Mouse (Mus musculus) inflammation-experienced regulatory T-cells, adult 6 months (primary cell): Measurements from ENCODE around the gene Asah2. TPM values are rescaled to one million over a fixed set of nuclear protein-coding genes. Genes with fewer than 3 reads are reported as not detected.
"Not testable (repeated sequence)": the region's sequence is repeated elsewhere in the genome, so short reads cannot be mapped to it uniquely, and the experiment has no call there.

ENCODE experiments used
- ATAC-seq: one replicate; pipeline ENCODE4 v1.8.0; 2017
- polyA plus RNA-seq, 3 experiments: library from polyadenylated mRNA; unstranded; fragments of 100-300 nt; shearing (Covaris generic); gene quantifications; one replicate each; pipeline ENCODE4 v1.2.1; 2017

Gene Asah2
- polyA plus RNA-seq, 3 experiments from 2014 or later, result 1.5 to 3.2 (median 1.5) TPM

GRCm38 (mm10) chr19:32102294-32102975 is 5.6 kb downstream of the Asah2 start:
- ATAC-seq, result no peak

- no peak for ATAC-seq
Observed at GRCm38 (mm10) chr19:32098582-32098981, 9.4 kb downstream of the Asah2 start.

GRCm38 (mm10) chr19:32092358-32092757 is 15.7 kb downstream of the Asah2 start:
- no peak for ATAC-seq

- ATAC-seq, result no peak
Observed at GRCm38 (mm10) chr19:32090804-32091203, 17.2 kb downstream of the Asah2 start.

GRCm38 (mm10) chr19:32088570-32088969 is 19.4 kb downstream of the Asah2 start:
- ATAC-seq, result no peak

GRCm38 (mm10) chr19:32087736-32088470 is 20.1 kb downstream of the Asah2 start:
- no peak for ATAC-seq

GRCm38 (mm10) chr19:32084813-32085212 is 23.2 kb downstream of the Asah2 start:
- ATAC-seq, result not testable (repeated sequence)

GRCm38 (mm10) chr19:32070340-32070739 is 37.7 kb downstream of the Asah2 start:
- ATAC-seq, result no peak

GRCm38 (mm10) chr19:32069598-32069997 is 38.4 kb downstream of the Asah2 start:
- ATAC-seq, result no peak

- ATAC-seq, result no peak
Observed at GRCm38 (mm10) chr19:32067669-32068068, 40.3 kb downstream of the Asah2 start.

GRCm38 (mm10) chr19:32061294-32061693 is 46.7 kb downstream of the Asah2 start:
- ATAC-seq, result no peak

- ATAC-seq, result no peak
Observed at GRCm38 (mm10) chr19:32056252-32056651, 51.8 kb downstream of the Asah2 start.

- ATAC-seq, result no peak
Observed at GRCm38 (mm10) chr19:32055725-32056124, 52.3 kb downstream of the Asah2 start.

- no peak for ATAC-seq
Observed at GRCm38 (mm10) chr19:32051251-32051650, 56.8 kb downstream of the Asah2 start.

GRCm38 (mm10) chr19:32032881-32033280 is 75.1 kb downstream of the Asah2 start:
- ATAC-seq, result no peak

- peak; percentile 54 for ATAC-seq
Observed at GRCm38 (mm10) chr19:32030430-32030829, 77.6 kb downstream of the Asah2 start.

GRCm38 (mm10) chr19:32025443-32025842 is 82.6 kb downstream of the Asah2 start:
- ATAC-seq, result no peak

- no peak for ATAC-seq
Observed at GRCm38 (mm10) chr19:32019722-32020121, 88.3 kb downstream of the Asah2 start.

GRCm38 (mm10) chr19:32018585-32018984 is 89.4 kb downstream of the Asah2 start:
- no peak for ATAC-seq

GRCm38 (mm10) chr19:32018053-32018452 is 90.0 kb downstream of the Asah2 start:
- ATAC-seq, result no peak

- ATAC-seq, result no peak
Observed at GRCm38 (mm10) chr19:32002623-32003022, 105.4 kb downstream of the Asah2 start.

- ATAC-seq, result no peak
Observed at GRCm38 (mm10) chr19:31996916-31997315, 111.1 kb downstream of the Asah2 start.

GRCm38 (mm10) chr19:31991057-31991456 is 117.0 kb downstream of the Asah2 start:
- ATAC-seq, result no peak

- peak; percentile 75 for ATAC-seq
Observed at GRCm38 (mm10) chr19:31975882-31976281, 132.1 kb downstream of the Asah2 start.
